Mouse (Mus musculus): ENCODE data around the gene Gpr61. TPM values are rescaled to one million over a fixed set of nuclear protein-coding genes. Genes with fewer than 3 reads are reported as not detected.

Gpr61 gene
- polyA plus RNA-seq, 2 experiments: 0.04 TPM; not detected in 1

GRCm38 (mm10) chr3:108195287-108195686 lies 40.6 kb upstream of the Gpr61 start:
- TF ChIP-seq EP300 (IDR thresholded peaks at IDR 0.05; ENCODE audit: low read depth): no peak
- TF ChIP-seq CTCF (IDR thresholded peaks at IDR 0.05; ENCODE audit: low read depth): no peak
- no peak overlapping the region for H3K27ac ChIP-seq
- no peak for ATAC-seq (ENCODE audit: insufficient read depth)
- no peaks in the 10 kb centered on the region for H3K27me3 ChIP-seq (ENCODE audit: control insufficient read depth, insufficient read depth, low read length)
- WGBS (ENCODE audit: insufficient replicate concordance): 59% methylated on average over 4 of the region's 4 CpGs
- H3K36me3 ChIP-seq (replicated peaks; ENCODE audit: control insufficient read depth, insufficient read depth, low read depth): no peaks in the 10 kb centered on the region
- H3K4me1 ChIP-seq (replicated peaks; ENCODE audit: control insufficient read depth in 2 of 2, insufficient read depth in 2 of 2, low read length in 1 of 2): peaks cover 6 to 15% of the 10 kb centered on the region in 2 experiments
- H3K4me3 ChIP-seq (ENCODE audit: insufficient read depth in 1 of 2, low read depth in 2 of 2, low read length in 2 of 2): no peak overlapping the region
- H3K9ac ChIP-seq (replicated peaks): no peak overlapping the region
- no peaks in the 10 kb centered on the region for H3K9me3 ChIP-seq (ENCODE audit: control insufficient read depth, low read length)
- no peak for DNase-seq (ENCODE audit: low read depth in 3 of 3, low spot score in 3 of 3)
- no peak overlapping the region for H3K4me2 ChIP-seq (ENCODE audit: low read depth)

GRCm38 (mm10) chr3:108193686-108194085 lies 39.0 kb upstream of the Gpr61 start:
- DNase-seq (ENCODE audit: low read depth in 3 of 3, low spot score in 3 of 3): no peak
- 63% methylated on average over 4 of the region's 4 CpGs for WGBS (ENCODE audit: insufficient replicate concordance)
- H3K27ac ChIP-seq: no peak overlapping the region
- ATAC-seq (ENCODE audit: insufficient read depth): no peak
- no peaks in the 10 kb centered on the region for H3K9me3 ChIP-seq (ENCODE audit: control insufficient read depth, low read length)
- H3K4me1 ChIP-seq (replicated peaks; ENCODE audit: control insufficient read depth in 2 of 2, insufficient read depth in 2 of 2, low read length in 1 of 2): peaks cover 0 to 7% of the 10 kb centered on the region in 2 experiments; a peak in 2 of 4 replicates
- no peaks in the 10 kb centered on the region for H3K36me3 ChIP-seq (replicated peaks; ENCODE audit: control insufficient read depth, insufficient read depth, low read depth)
- no peaks in the 10 kb centered on the region; the same call in 1 of the 2 replicates for H3K27me3 ChIP-seq (ENCODE audit: control insufficient read depth, insufficient read depth, low read length)
- no peak for TF ChIP-seq EP300 (IDR thresholded peaks at IDR 0.05; ENCODE audit: low read depth)
- no peak for TF ChIP-seq CTCF (IDR thresholded peaks at IDR 0.05; ENCODE audit: low read depth)
- no peak overlapping the region for H3K4me2 ChIP-seq (ENCODE audit: low read depth)
- no peak overlapping the region for H3K4me3 ChIP-seq (ENCODE audit: insufficient read depth in 1 of 2, low read depth in 2 of 2, low read length in 2 of 2)
- H3K9ac ChIP-seq (replicated peaks): no peak overlapping the region

- peaks cover 30% of the 10 kb centered on the region for H3K27me3 ChIP-seq (ENCODE audit: control insufficient read depth, insufficient read depth, low read length)
- peaks cover 0 to 2% of the 10 kb centered on the region in 2 experiments; a peak in 2 of 4 replicates for H3K4me1 ChIP-seq (replicated peaks; ENCODE audit: control insufficient read depth in 2 of 2, insufficient read depth in 2 of 2, low read length in 1 of 2)
- no peak for DNase-seq (ENCODE audit: low read depth in 3 of 3, low spot score in 3 of 3)
- H3K4me2 ChIP-seq (ENCODE audit: low read depth): no peak overlapping the region
- WGBS (ENCODE audit: insufficient replicate concordance): 35% methylated on average over 5 of the region's 5 CpGs
- no peak overlapping the region for H3K9ac ChIP-seq (replicated peaks)
- no peak for TF ChIP-seq EP300 (IDR thresholded peaks at IDR 0.05; ENCODE audit: low read depth)
- no peak for TF ChIP-seq CTCF (IDR thresholded peaks at IDR 0.05; ENCODE audit: low read depth)
- no peaks in the 10 kb centered on the region for H3K9me3 ChIP-seq (ENCODE audit: control insufficient read depth, low read length)
- no peak overlapping the region for H3K4me3 ChIP-seq (ENCODE audit: insufficient read depth in 1 of 2, low read depth in 2 of 2, low read length in 2 of 2)
- H3K36me3 ChIP-seq (replicated peaks; ENCODE audit: control insufficient read depth, insufficient read depth, low read depth): no peaks in the 10 kb centered on the region
- no peak for ATAC-seq (ENCODE audit: insufficient read depth)
- no peak overlapping the region for H3K27ac ChIP-seq
These were observed 35.2 kb upstream of the Gpr61 start for GRCm38 (mm10) chr3:108189897-108190296.

- WGBS (ENCODE audit: insufficient replicate concordance): 61% methylated on average over 9 of the region's 9 CpGs
- DNase-seq (ENCODE audit: low read depth in 3 of 3, low spot score in 3 of 3): no peak
These were observed 34.2 kb upstream of the Gpr61 start for GRCm38 (mm10) chr3:108188716-108189490.

GRCm38 (mm10) chr3:108187111-108187795 lies 32.6 kb upstream of the Gpr61 start:
- no peaks in the 10 kb centered on the region for H3K9me3 ChIP-seq (ENCODE audit: control insufficient read depth, low read length)
- H3K36me3 ChIP-seq (replicated peaks; ENCODE audit: control insufficient read depth, insufficient read depth, low read depth): no peaks in the 10 kb centered on the region
- no peak overlapping the region for H3K27ac ChIP-seq
- 43% methylated on average over 20 of the region's 20 CpGs for WGBS (ENCODE audit: insufficient replicate concordance)
- TF ChIP-seq CTCF (IDR thresholded peaks at IDR 0.05; ENCODE audit: low read depth) (no peak), EP300 (IDR thresholded peaks at IDR 0.05; ENCODE audit: low read depth) (no peak)
- DNase-seq (ENCODE audit: low read depth in 3 of 3, low spot score in 3 of 3) (no peak), ATAC-seq (ENCODE audit: insufficient read depth) (no peak)
- no peak overlapping the region for H3K4me2 ChIP-seq (ENCODE audit: low read depth)
- H3K9ac ChIP-seq (replicated peaks): no peak overlapping the region
- H3K27me3 ChIP-seq (ENCODE audit: control insufficient read depth, insufficient read depth, low read length): peaks cover 34% of the 10 kb centered on the region
- H3K4me1 ChIP-seq (replicated peaks; ENCODE audit: control insufficient read depth in 2 of 2, insufficient read depth in 2 of 2, low read length in 1 of 2): peaks cover 0 to 2% of the 10 kb centered on the region in 2 experiments; a peak in 1 of 4 replicates
- no peak overlapping the region for H3K4me3 ChIP-seq (ENCODE audit: insufficient read depth in 1 of 2, low read depth in 2 of 2, low read length in 2 of 2)

More at GRCm38 (mm10) chr3:108188716-108189490, 34.2 kb upstream of the Gpr61 start:
- Histone ChIP-seq H3K27me3 (ENCODE audit: control insufficient read depth, insufficient read depth, low read length) (peaks cover 34% of the 10 kb centered on the region), H3K4me1 (replicated peaks; ENCODE audit: control insufficient read depth in 2 of 2, insufficient read depth in 2 of 2, low read length in 1 of 2) (peaks cover 0 to 2% of the 10 kb centered on the region in 2 experiments; a peak in 2 of 4 replicates), H3K27ac (no peak overlapping the region), H3K4me2 (ENCODE audit: low read depth) (no peak overlapping the region), H3K9ac (replicated peaks) (no peak overlapping the region), H3K9me3 (ENCODE audit: control insufficient read depth, low read length) (no peaks in the 10 kb centered on the region), H3K36me3 (replicated peaks; ENCODE audit: control insufficient read depth, insufficient read depth, low read depth) (no peaks in the 10 kb centered on the region), H3K4me3 (ENCODE audit: insufficient read depth in 1 of 2, low read depth in 2 of 2, low read length in 2 of 2) (no peak overlapping the region)
- ATAC-seq (ENCODE audit: insufficient read depth): no peak
- TF ChIP-seq EP300 (IDR thresholded peaks at IDR 0.05; ENCODE audit: low read depth) (no peak), CTCF (IDR thresholded peaks at IDR 0.05; ENCODE audit: low read depth) (no peak)

Data from liver, embryonic 14.5 days (tissue).